In the genomic region with DNA sequence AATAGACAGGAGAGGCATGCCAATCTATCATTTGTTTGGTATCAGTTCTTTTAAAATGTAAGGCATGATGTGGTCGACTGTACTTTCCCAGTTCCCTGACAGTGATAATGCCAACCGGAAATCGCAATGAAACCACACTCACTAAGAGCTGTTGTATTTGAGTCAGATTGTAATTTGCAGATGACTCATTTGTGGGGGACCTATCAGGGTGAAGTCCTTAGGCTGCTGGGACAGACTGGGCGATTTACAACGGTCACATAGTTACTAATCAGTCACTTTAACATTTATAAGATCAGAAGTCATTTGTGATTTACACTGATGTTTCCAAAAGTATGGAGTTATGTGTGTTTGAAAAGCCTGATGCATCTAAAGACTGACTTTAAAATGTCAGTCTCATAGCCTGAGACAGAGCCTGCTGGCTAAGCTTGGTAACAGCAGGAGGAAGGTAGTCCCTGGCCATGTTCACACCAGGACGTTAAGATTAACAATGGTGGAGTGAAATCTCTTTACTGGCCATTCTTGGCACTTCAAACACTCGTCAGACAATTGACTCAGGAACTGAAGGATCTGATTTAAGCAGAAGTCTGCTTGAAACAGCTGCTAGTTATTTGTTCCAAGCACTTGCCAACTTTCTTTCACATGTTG, we compare ENCODE assay signal across 9 mouse cellular contexts.
DNase-seq lines count a peak whose midpoint lies in the region; ATAC-seq and TF ChIP-seq lines count a peak whose summit lies in the region.
"Had no signal": no experiment of that assay in that cellular context is flagged by ENCODE, and none has a peak within 500 bp of the region (broad histone marks: within the 10 kb centered on the region; RNA-seq: fewer than 3 reads in every experiment).

No protein-coding gene starts in this region.

- 43% methylated on average over 7 of the region's 7 CpGs for WGBS in forebrain, postnatal 0 days
- WGBS in forebrain, embryonic 12.5 days: 48% methylated on average over 7 of the region's 7 CpGs
- 37% methylated on average over 7 of the region's 7 CpGs for WGBS in lung, postnatal 0 days
- WGBS in embryonic facial prominence, embryonic 14.5 days: 43% methylated on average over 7 of the region's 7 CpGs

- no peaks in the 10 kb centered on the region for H3K9me3 ChIP-seq in forebrain, postnatal 0 days (ENCODE audit: low read length)
- H3K9me3 ChIP-seq in forebrain, embryonic 12.5 days: no peaks in the 10 kb centered on the region
- no peaks in the 10 kb centered on the region for H3K9me3 ChIP-seq in lung, postnatal 0 days (ENCODE audit: low read length)
- H3K9me3 ChIP-seq in embryonic facial prominence, embryonic 14.5 days (ENCODE audit: control insufficient read depth, low read length): no peaks in the 10 kb centered on the region

- peak; percentile 45 for ATAC-seq in forebrain, postnatal 0 days
- no peak for ATAC-seq in forebrain, embryonic 12.5 days (ENCODE audit: low FRiP score)
- peak; percentile 47 for ATAC-seq in lung, postnatal 0 days
- no peak for ATAC-seq in embryonic facial prominence, embryonic 14.5 days (ENCODE audit: low read depth)

- TF ChIP-seq CTCF in forebrain, postnatal 0 days (IDR thresholded peaks at IDR 0.05; ENCODE audit: low read depth): no peak
- peak; percentile 53 for TF ChIP-seq CTCF in lung, postnatal 0 days (IDR thresholded peaks at IDR 0.05)

- no peak for TF ChIP-seq EP300 in lung, postnatal 0 days (IDR thresholded peaks at IDR 0.05)

- TF ChIP-seq POLR2A in myocyte (IDR thresholded peaks at IDR 0.05; ENCODE audit: insufficient read length, low read depth): no peak

- no peak overlapping the region for H3K4me2 ChIP-seq in forebrain, postnatal 0 days (ENCODE audit: low read depth)
- H3K4me2 ChIP-seq in forebrain, embryonic 12.5 days: no peak overlapping the region
- no peak overlapping the region for H3K4me2 ChIP-seq in lung, postnatal 0 days (replicated peaks; ENCODE audit: low read depth, low read length)
- H3K4me2 ChIP-seq in embryonic facial prominence, embryonic 14.5 days (ENCODE audit: low read depth, low read length): no peak overlapping the region
- peak overlapping the region; percentile 68 for H3K4me2 ChIP-seq in myocyte (ENCODE audit: low read depth)

- no peaks in the 10 kb centered on the region for H3K27me3 ChIP-seq in forebrain, postnatal 0 days (ENCODE audit: insufficient read depth, low read length)
- H3K27me3 ChIP-seq in forebrain, embryonic 12.5 days: no peaks in the 10 kb centered on the region
- H3K27me3 ChIP-seq in lung, postnatal 0 days (replicated peaks; ENCODE audit: insufficient read depth, low read length): no peaks in the 10 kb centered on the region
- H3K27me3 ChIP-seq in embryonic facial prominence, embryonic 14.5 days (replicated peaks; ENCODE audit: control insufficient read depth, insufficient read depth, low read length): no peaks in the 10 kb centered on the region
- no peaks in the 10 kb centered on the region for H3K27me3 ChIP-seq in myocyte (ENCODE audit: control insufficient read depth, insufficient read depth, insufficient read length)

- H3ac ChIP-seq in myocyte (ENCODE audit: control insufficient read depth, insufficient read length): no peak overlapping the region

- H3K4me3 ChIP-seq in forebrain, postnatal 0 days (ENCODE audit: low read depth, low read length): no peak overlapping the region
- no peak overlapping the region for H3K4me3 ChIP-seq in forebrain, embryonic 12.5 days (replicated peaks)
- H3K4me3 ChIP-seq in lung, postnatal 0 days (ENCODE audit: low read depth, low read length): no peak overlapping the region
- no peak overlapping the region for H3K4me3 ChIP-seq in embryonic facial prominence, embryonic 14.5 days (ENCODE audit: low read depth, low read length)
- H3K4me3 ChIP-seq in myocyte: no peak overlapping the region

- no peaks in the 10 kb centered on the region for H3K4me1 ChIP-seq in forebrain, postnatal 0 days (ENCODE audit: insufficient read depth)
- no peaks in the 10 kb centered on the region for H3K4me1 ChIP-seq in forebrain, embryonic 12.5 days
- no peaks in the 10 kb centered on the region; the same call in none of the 2 replicates for H3K4me1 ChIP-seq in lung, postnatal 0 days (ENCODE audit: insufficient read depth, low read depth, low read length)
- no peaks in the 10 kb centered on the region for H3K4me1 ChIP-seq in embryonic facial prominence, embryonic 14.5 days (ENCODE audit: control insufficient read depth, insufficient read depth, low read length)

- peaks cover 7% of the 10 kb centered on the region for H3K79me2 ChIP-seq in myocyte (ENCODE audit: control insufficient read depth, insufficient read depth)

- no peak overlapping the region for H3K27ac ChIP-seq in forebrain, postnatal 0 days (ENCODE audit: low read depth, low read length)
- H3K27ac ChIP-seq in forebrain, embryonic 12.5 days: no peak overlapping the region
- H3K27ac ChIP-seq in lung, postnatal 0 days (ENCODE audit: low read length): no peak overlapping the region
- no peak overlapping the region for H3K27ac ChIP-seq in embryonic facial prominence, embryonic 14.5 days (replicated peaks; ENCODE audit: low read depth, low read length)

- H3K9ac ChIP-seq in forebrain, postnatal 0 days: no peak overlapping the region
- no peak overlapping the region for H3K9ac ChIP-seq in forebrain, embryonic 12.5 days
- H3K9ac ChIP-seq in lung, postnatal 0 days (replicated peaks; ENCODE audit: low read depth): no peak overlapping the region
- H3K9ac ChIP-seq in embryonic facial prominence, embryonic 14.5 days (ENCODE audit: low read depth, low read length): no peak overlapping the region

- no peaks in the 10 kb centered on the region for H3K36me3 ChIP-seq in forebrain, postnatal 0 days (ENCODE audit: insufficient read depth)
- no peaks in the 10 kb centered on the region for H3K36me3 ChIP-seq in forebrain, embryonic 12.5 days (replicated peaks)
- no peaks in the 10 kb centered on the region for H3K36me3 ChIP-seq in lung, postnatal 0 days (ENCODE audit: insufficient read depth, low read length)
- no peaks in the 10 kb centered on the region for H3K36me3 ChIP-seq in embryonic facial prominence, embryonic 14.5 days (ENCODE audit: control insufficient read depth, insufficient read depth, low read length)
- peaks cover 42% of the 10 kb centered on the region for H3K36me3 ChIP-seq in myocyte (ENCODE audit: control insufficient read depth, insufficient read depth)

- peak; percentile 28 for DNase-seq in forebrain, postnatal 0 days
- peak; percentile 44 for DNase-seq in lung, postnatal 0 days (ENCODE audit: low spot score)
- no peak for DNase-seq in lung, postnatal 10 days
- DNase-seq in embryonic facial prominence, embryonic 14.5 days (ENCODE audit: low spot score): peak; percentile 61
- no peak for DNase-seq in thymus, postnatal 25 days
- no peak for DNase-seq in right cerebral cortex, postnatal 36 days (ENCODE audit: low spot score in 2 of 2)
- DNase-seq: heart, postnatal 36 days had no signal

TF ChIP-seq in myocyte, 11 proteins besides CTCF, POLR2A, EP300 and RAD21:
- TF ChIP-seq MYOD1 (IDR thresholded peaks at IDR 0.05; ENCODE audit: control insufficient read depth in 1 of 3, insufficient read length in 2 of 3, low read depth in 2 of 3) (peak in 1 of 3 experiments; percentile 30), TCF3 (IDR thresholded peaks at IDR 0.05; ENCODE audit: insufficient read length, low read depth) (no peak), MAX (IDR thresholded peaks at IDR 0.05; ENCODE audit: low read depth) (no peak), MYOG (IDR thresholded peaks at IDR 0.05; ENCODE audit: control insufficient read depth in 1 of 3, insufficient read depth in 1 of 3, insufficient read length in 2 of 3, low read depth in 2 of 3) (peak in 1 of 3 experiments; percentile 13), CEBPB (IDR thresholded peaks at IDR 0.05; ENCODE audit: insufficient read depth, poor library complexity, severe bottlenecking) (no peak), SRF (IDR thresholded peaks at IDR 0.05; ENCODE audit: control insufficient read depth, insufficient read length, low read depth) (no peak)

Comparison
In these comparisons a context has a peak if more than half of its experiments do, and no peak if none do; other contexts are left out.
1. ATAC-seq: peak in forebrain, postnatal 0 days (single experiment) and lung, postnatal 0 days (single experiment); none in forebrain, embryonic 12.5 days (single experiment) and embryonic facial prominence, embryonic 14.5 days (single experiment).
2. DNase-seq: peak in forebrain, postnatal 0 days (single experiment), lung, postnatal 0 days (single experiment) and embryonic facial prominence, embryonic 14.5 days (single experiment); none in lung, postnatal 10 days (single experiment), thymus, postnatal 25 days (single experiment) and right cerebral cortex, postnatal 36 days (0 of 2).